Mouse (Mus musculus): ENCODE results near the gene Disc1.

Gene Disc1

GRCm38 (mm10) chr8:125291932-125292717, 238.1 kb downstream of the Disc1 start:
- intact Hi-C loops (cut with DNase I) = no loop called here

- intact Hi-C loops (cut with DNase I) = no loop called here
Measured at GRCm38 (mm10) chr8:125292933-125293591, 239.1 kb downstream of the Disc1 start.

GRCm38 (mm10) chr8:125299248-125299647, 245.3 kb downstream of the Disc1 start:
- intact Hi-C loops (cut with DNase I) = no loop called here

GRCm38 (mm10) chr8:125301931-125302361, 248.0 kb downstream of the Disc1 start:
- intact Hi-C loops (cut with DNase I) = no loop called here

GRCm38 (mm10) chr8:125306665-125307064, 252.7 kb downstream of the Disc1 start:
- intact Hi-C loops (cut with DNase I) = no loop called here

- intact Hi-C loops (cut with DNase I) = no loop called here
Measured at GRCm38 (mm10) chr8:125309985-125310384, 256.0 kb downstream of the Disc1 start.

Small RNA genes lying within 50 kb of the gene (microRNA-seq; reads per million reads assigned to microRNA genes)
- gene Gm22197 = 0 reads per million in 2 experiments

Data from adrenal gland (tissue).